Mouse (Mus musculus) intestine, postnatal 0 days (tissue): ENCODE results near the gene Sept1. TPM values are rescaled to one million over a fixed set of nuclear protein-coding genes. Genes with fewer than 3 reads are reported as not detected.

Source experiments
- ATAC-seq: fragments of 200-750 bp; cut with Nextera tagmentation; 2 replicates; pipeline ENCODE4 v1.8.0; 2017; ENCODE audit warnings: mild to moderate bottlenecking, moderate TSS enrichment, moderate library complexity
- H3K27ac ChIP-seq: fragments of 300-500 bp; sonication (generic); 2 replicates; pipeline ENCODE4 v1.5.1; 2014; ENCODE audit warnings: mild to moderate bottlenecking, low read depth, low read length, moderate library complexity
- H3K27me3 ChIP-seq: fragments of 300-500 bp; sonication (generic); replicated peaks from 2 replicates; pipeline ENCODE4 v1.6.1; 2014; ENCODE audit warnings: low read length, mixed read lengths; ENCODE audit not compliant: control insufficient read depth, insufficient read depth
- H3K36me3 ChIP-seq: fragments of 300-500 bp; sonication (generic); 2 replicates; pipeline ENCODE4 v1.6.1; 2014; ENCODE audit warnings: mild to moderate bottlenecking, moderate library complexity; ENCODE audit not compliant: control insufficient read depth, insufficient read depth
- H3K4me1 ChIP-seq: fragments of 300-500 bp; sonication (generic); replicated peaks from 2 replicates; pipeline ENCODE4 v1.6.1; 2014; ENCODE audit warnings: antibody characterized with exemption, low read length, mixed read lengths; ENCODE audit not compliant: control insufficient read depth, insufficient read depth
- H3K4me2 ChIP-seq: fragments of 300-500 bp; sonication (generic); replicated peaks from 2 replicates; pipeline ENCODE4 v1.6.1; 2014; ENCODE audit warnings: low read depth, mild to moderate bottlenecking, moderate library complexity
- H3K4me3 ChIP-seq: fragments of 300-500 bp; sonication (generic); 2 replicates; pipeline ENCODE4 v1.5.1; 2014; ENCODE audit warnings: low read depth, low read length
- H3K9ac ChIP-seq: fragments of 300-500 bp; sonication (generic); 2 replicates; pipeline ENCODE4 v1.6.1; 2014; ENCODE audit warnings: mild to moderate bottlenecking, low read depth, low read length
- H3K9me3 ChIP-seq: fragments of 300-500 bp; sonication (generic); 2 replicates; pipeline ENCODE4 v1.6.1; 2016; ENCODE audit warnings: mixed run types; ENCODE audit not compliant: control insufficient read depth
- CTCF ChIP-seq: sonication (generic); IDR thresholded peaks from 2 replicates; pipeline ENCODE4 v1.5.1; 2016; ENCODE audit warnings: low read depth, mild to moderate bottlenecking, control low read depth, antibody characterized with exemption, moderate library complexity
- WGBS: fragments of 180-500 bp; shearing (Covaris S2); extraction: QIAGEN DNeasy Blood & Tissue Kit; methylation state at CpG from one replicate; pipeline ENCODE4 v1.1.7; 2014; 5-methylcytosine and 5-hydroxymethylcytosine counted together
- polyA plus RNA-seq: library from polyadenylated mRNA; unstranded; fragments of >200 nt; fragmentation: Nextera tagmentation; extraction: Ambion mirVana; gene quantifications from 2 replicates; pipeline ENCODE4 v1.2.1, GENCODE M21; 2015

Gene Sept1
- polyA plus RNA-seq, 1 experiment from 2014 or later = 6.6 TPM

- under 1% methylated on average over 52 of the region's 53 CpGs for whole genome bisulfite sequencing
- Histone ChIP-seq H3K4me2 (peak overlapping the region; percentile 93), H3K9ac (peak overlapping the region; percentile 76), H3K4me3 (peak overlapping the region; percentile 77), H3K36me3 (peaks cover 12% of the 10 kb centered on the region), H3K27ac (peak overlapping the region; percentile 79), H3K4me1 (no peaks in the 10 kb centered on the region), H3K9me3 (no peaks in the 10 kb centered on the region), H3K27me3 (no peaks in the 10 kb centered on the region)
- no peak for ATAC-seq
- TF ChIP-seq CTCF = no peak
Observed at GRCm38 (mm10) chr7:127207374-127208294, 25.3 kb downstream of the Sept1 start.

- Histone ChIP-seq H3K4me1 (no peaks in the 10 kb centered on the region), H3K9me3 (no peaks in the 10 kb centered on the region), H3K27me3 (no peaks in the 10 kb centered on the region), H3K36me3 (peaks cover 16% of the 10 kb centered on the region), H3K9ac (peak overlapping the region; percentile 76), H3K27ac (no peak overlapping the region), H3K4me3 (peak overlapping the region; percentile 77), H3K4me2 (peak overlapping the region; percentile 93)
- TF ChIP-seq CTCF = no peak
- WGBS = 30% methylated on average over 2 of the region's 2 CpGs
- no peak for ATAC-seq
Observed at GRCm38 (mm10) chr7:127206606-127207005, 26.3 kb downstream of the Sept1 start.

- WGBS = 49% methylated on average over 11 of the region's 11 CpGs
- Histone ChIP-seq H3K4me3 (peak overlapping the region; percentile 75), H3K9me3 (no peaks in the 10 kb centered on the region), H3K27ac (no peak overlapping the region), H3K36me3 (peaks cover 73% of the 10 kb centered on the region), H3K9ac (peak overlapping the region; percentile 64), H3K4me1 (peaks cover 18% of the 10 kb centered on the region; the same call in 1 of the 2 replicates), H3K27me3 (no peaks in the 10 kb centered on the region), H3K4me2 (peak overlapping the region; percentile 79)
- no peak for ATAC-seq
- no peak for TF ChIP-seq CTCF
Observed at GRCm38 (mm10) chr7:127196484-127196883, 36.4 kb downstream of the Sept1 start.

GRCm38 (mm10) chr7:127195544-127196295, 37.2 kb downstream of the Sept1 start, which contains the start of gene Cd2bp2:
Gene Cd2bp2 (minus strand): TSS chr7:127196050.
- H3K4me1 ChIP-seq = peaks cover 18% of the 10 kb centered on the region; the same call in 1 of the 2 replicates
- no peaks in the 10 kb centered on the region for H3K9me3 ChIP-seq
- peak within 1 kb of the TSS; percentile 75 for H3K4me3 ChIP-seq
- peak within 1 kb of the TSS; percentile 79 for H3K4me2 ChIP-seq
- no peaks in the 10 kb centered on the region for H3K27me3 ChIP-seq
- H3K9ac ChIP-seq = peak within 1 kb of the TSS; percentile 67
- WGBS = under 1% methylated on average over 51 of the region's 51 CpGs
- peak; percentile 94 for ATAC-seq
- peaks cover 70% of the 10 kb centered on the region for H3K36me3 ChIP-seq
- H3K27ac ChIP-seq = peak within 1 kb of the TSS; percentile 88
- peak; percentile 64 for TF ChIP-seq CTCF

- H3K4me2 ChIP-seq = peak overlapping the region; percentile 79
- no peaks in the 10 kb centered on the region for H3K27me3 ChIP-seq
- H3K36me3 ChIP-seq = peaks cover 59% of the 10 kb centered on the region
- peaks cover 18% of the 10 kb centered on the region; the same call in 1 of the 2 replicates for H3K4me1 ChIP-seq
- 0 out of 2 replicates have a peak overlapping the region, but pooled peaks have one; percentile 67 for H3K9ac ChIP-seq
- H3K9me3 ChIP-seq = no peaks in the 10 kb centered on the region
- H3K27ac ChIP-seq = no peak overlapping the region
- 52% methylated on average over 7 of the region's 7 CpGs for WGBS
- no peak for TF ChIP-seq CTCF
- peak overlapping the region; percentile 75 for H3K4me3 ChIP-seq
- ATAC-seq = no peak
Observed at GRCm38 (mm10) chr7:127194633-127195029, 38.3 kb downstream of the Sept1 start.
